Comparison of ENCODE assay signal across 9 mouse cellular contexts in the genomic region with DNA sequence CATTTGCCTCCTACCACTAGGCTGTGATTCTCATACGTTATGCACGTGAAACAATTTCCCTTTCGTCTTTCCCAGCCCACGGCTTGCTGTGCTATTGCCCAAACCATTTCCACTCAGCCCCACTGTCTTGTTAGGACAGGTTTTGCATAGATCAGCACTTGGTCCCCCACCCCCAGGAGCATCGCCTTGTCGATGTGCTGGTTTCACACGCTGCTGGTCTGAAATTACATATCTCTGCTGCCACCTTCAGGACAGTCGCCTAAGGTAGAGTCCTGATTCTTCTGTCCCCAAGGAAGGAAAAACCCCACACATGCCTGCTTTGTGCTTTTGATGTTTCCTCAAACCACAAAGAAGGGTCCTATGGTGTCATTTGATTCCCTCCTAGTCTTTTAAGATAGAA.
DNase-seq lines count a peak whose midpoint lies in the region; ATAC-seq and TF ChIP-seq lines count a peak whose summit lies in the region.
"Had no signal": no experiment of that assay in that cellular context is flagged by ENCODE, and none has a peak within 500 bp of the region (broad histone marks: within the 10 kb centered on the region; RNA-seq: fewer than 3 reads in every experiment).

No protein-coding gene starts in this region.

- no peak for ATAC-seq in hindbrain, embryonic 12.5 days (ENCODE audit: low FRiP score)
- peak; percentile 58 for ATAC-seq in Patski
- peak; percentile 69; the same call in 1 of the 2 replicates for ATAC-seq in hindbrain, embryonic 15.5 days (ENCODE audit: low FRiP score, low read depth)
- ATAC-seq in neural tube, embryonic 11.5 days (ENCODE audit: insufficient read depth, low FRiP score, low TSS enrichment) = no peak
- no peak for ATAC-seq in monocyte, adult 5-6 weeks (replicated peaks; ENCODE audit: insufficient number of reproducible peaks, low FRiP score, low TSS enrichment, poor library complexity, severe bottlenecking)

- TF ChIP-seq POLR2A in cortical plate, adult 2 months (IDR thresholded peaks at IDR 0.05; ENCODE audit: extremely low read depth, insufficient read depth, low read length) = no peak

- intact Hi-C loops in left cerebral cortex, postnatal 36 days (cut with DNase I) = no loop called here

- in situ Hi-C loops in Patski (cut with MboI; ENCODE audit: low pct_unique_long_range_greater_than_20kb) = no loop called here

- peak; percentile 58 for DNase-seq in hindbrain, embryonic 10.5 days (ENCODE audit: low spot score)
- DNase-seq in Patski (ENCODE audit: low read depth, low spot score) = no peak
- DNase-seq in left cerebral cortex, postnatal 36 days (ENCODE audit: low spot score in 2 of 2) = peak; percentile 32 to 44
- peak; percentile 67 for DNase-seq in neural tube, embryonic 11.5 days (ENCODE audit: low spot score)
- DNase-seq: liver, embryonic 13.5 days had no signal

- H3K4me3 ChIP-seq in hindbrain, embryonic 10.5 days = no peak overlapping the region
- no peak overlapping the region for H3K4me3 ChIP-seq in hindbrain, embryonic 12.5 days
- no peak overlapping the region for H3K4me3 ChIP-seq in cortical plate, adult 2 months (ENCODE audit: insufficient read depth, low read length)
- no peak overlapping the region for H3K4me3 ChIP-seq in hindbrain, embryonic 15.5 days
- H3K4me3 ChIP-seq in neural tube, embryonic 11.5 days (ENCODE audit: low read depth, low read length) = no peak overlapping the region
- H3K4me3 ChIP-seq: liver, embryonic 13.5 days had no signal

- H3K4me2 ChIP-seq in hindbrain, embryonic 12.5 days (replicated peaks) = no peak overlapping the region
- H3K4me2 ChIP-seq in hindbrain, embryonic 15.5 days = no peak overlapping the region
- no peak overlapping the region for H3K4me2 ChIP-seq in neural tube, embryonic 11.5 days (ENCODE audit: low read depth)
- H3K4me2 ChIP-seq: liver, embryonic 13.5 days had no signal

- whole genome bisulfite sequencing in hindbrain, embryonic 10.5 days = 36% methylated on average over 8 of the region's 8 CpGs
- WGBS in hindbrain, embryonic 12.5 days = 32% methylated on average over 8 of the region's 8 CpGs
- WGBS in hindbrain, embryonic 15.5 days = 19% methylated on average over 8 of the region's 8 CpGs
- WGBS in neural tube, embryonic 11.5 days = 33% methylated on average over 8 of the region's 8 CpGs

- H3K27me3 ChIP-seq in hindbrain, embryonic 10.5 days (ENCODE audit: insufficient read depth, poor library complexity, severe bottlenecking) = no peaks in the 10 kb centered on the region
- no peaks in the 10 kb centered on the region for H3K27me3 ChIP-seq in hindbrain, embryonic 12.5 days
- H3K27me3 ChIP-seq in Patski = peaks cover 18% of the 10 kb centered on the region
- H3K27me3 ChIP-seq in hindbrain, embryonic 15.5 days = no peaks in the 10 kb centered on the region
- H3K27me3 ChIP-seq in neural tube, embryonic 11.5 days (ENCODE audit: control insufficient read depth, insufficient read depth, low read length) = no peaks in the 10 kb centered on the region

- TF ChIP-seq CTCF in Patski (IDR thresholded peaks at IDR 0.05) = peak; percentile 78
- peak; percentile 69 for TF ChIP-seq CTCF in cortical plate, adult 2 months (IDR thresholded peaks at IDR 0.05; ENCODE audit: extremely low read depth, insufficient read depth, low read length)

- peaks cover 6% of the 10 kb centered on the region; the same call in 1 of the 2 replicates for H3K4me1 ChIP-seq in hindbrain, embryonic 10.5 days (replicated peaks)
- H3K4me1 ChIP-seq in hindbrain, embryonic 12.5 days = peaks cover 10% of the 10 kb centered on the region
- no peaks in the 10 kb centered on the region for H3K4me1 ChIP-seq in cortical plate, adult 2 months (ENCODE audit: control insufficient read depth, insufficient read depth, low read length)
- peaks cover 6% of the 10 kb centered on the region; the same call in 1 of the 2 replicates for H3K4me1 ChIP-seq in hindbrain, embryonic 15.5 days (replicated peaks)
- H3K4me1 ChIP-seq in neural tube, embryonic 11.5 days (ENCODE audit: control insufficient read depth, insufficient read depth, low read length) = no peaks in the 10 kb centered on the region

- POLR2A ChIA-PET in Patski (lab: Charles Lee) = no interaction called here

- CTCF ChIA-PET in Patski (lab: Charles Lee) = interaction anchor here (1.8 kb wide), 1 partner anchor 14 kb away, joined by 4 read pairs; no protein-coding TSS in a partner anchor

- H3K36me3 ChIP-seq in hindbrain, embryonic 10.5 days = no peaks in the 10 kb centered on the region
- H3K36me3 ChIP-seq in hindbrain, embryonic 12.5 days = no peaks in the 10 kb centered on the region
- no peaks in the 10 kb centered on the region for H3K36me3 ChIP-seq in hindbrain, embryonic 15.5 days
- no peaks in the 10 kb centered on the region for H3K36me3 ChIP-seq in neural tube, embryonic 11.5 days (ENCODE audit: control insufficient read depth, insufficient read depth, low read length)
- H3K36me3 ChIP-seq: liver, embryonic 13.5 days had no signal

- H3K27ac ChIP-seq in hindbrain, embryonic 10.5 days = no peak overlapping the region
- no peak overlapping the region for H3K27ac ChIP-seq in hindbrain, embryonic 12.5 days
- no peak overlapping the region for H3K27ac ChIP-seq in cortical plate, adult 2 months (ENCODE audit: insufficient read depth, low read length)
- no peak overlapping the region for H3K27ac ChIP-seq in hindbrain, embryonic 15.5 days (replicated peaks)
- H3K27ac ChIP-seq in neural tube, embryonic 11.5 days (ENCODE audit: low read depth, low read length) = no peak overlapping the region
- H3K27ac ChIP-seq: liver, embryonic 13.5 days had no signal

- no peak overlapping the region for H3K9ac ChIP-seq in hindbrain, embryonic 12.5 days
- H3K9ac ChIP-seq in hindbrain, embryonic 15.5 days = no peak overlapping the region
- H3K9ac ChIP-seq in neural tube, embryonic 11.5 days (ENCODE audit: low read length) = no peak overlapping the region
- H3K9ac ChIP-seq: liver, embryonic 13.5 days had no signal

- H3K9me3 ChIP-seq in hindbrain, embryonic 10.5 days = no peaks in the 10 kb centered on the region
- no peaks in the 10 kb centered on the region for H3K9me3 ChIP-seq in hindbrain, embryonic 12.5 days (replicated peaks)
- no peaks in the 10 kb centered on the region for H3K9me3 ChIP-seq in hindbrain, embryonic 15.5 days
- H3K9me3 ChIP-seq in neural tube, embryonic 11.5 days (ENCODE audit: control insufficient read depth, low read length) = no peaks in the 10 kb centered on the region
- H3K9me3 ChIP-seq: liver, embryonic 13.5 days had no signal

Comparison
In these comparisons a context has a peak if more than half of its experiments do, and no peak if none do; other contexts are left out.
1. ATAC-seq: peak in Patski (single experiment) and hindbrain, embryonic 15.5 days (single experiment); none in hindbrain, embryonic 12.5 days (single experiment), neural tube, embryonic 11.5 days (single experiment) and monocyte, adult 5-6 weeks (single experiment).